Mouse (Mus musculus): ENCODE results near the gene Dnah2.

GRCm38 (mm10) chr11:69526631-69527030, 22.3 kb downstream of the Dnah2 start:
- TF ChIP-seq GATA1 (IDR thresholded peaks at IDR 0.05; ENCODE audit: low read length) (no peak), TAL1 (IDR thresholded peaks at IDR 0.05; ENCODE audit: low read length) (no peak)
